Mouse (Mus musculus) spleen, adult 2 months (tissue): Measurements from ENCODE around the gene Fxyd1. TPM values are rescaled to one million over a fixed set of nuclear protein-coding genes. Genes with fewer than 3 reads are reported as not detected.

Experiments used
- DNase-seq, 2 experiments: peaks; one replicate each; pipeline versions ENCODE4 v3.0.0 to v3.0.0-alpha.2; 2012 to 2021; ENCODE audit warnings: low spot score in 2 of 2, low read depth in 1 of 2
- H3K27ac ChIP-seq: fragments of 200-500 bp; 2 replicates; pipeline ENCODE4 v1.5.1; 2012; ENCODE audit warnings: low read length, inconsistent platforms; ENCODE audit not compliant: insufficient read depth
- H3K27me3 ChIP-seq: fragments of 200-500 bp; 2 replicates; pipeline ENCODE4 v1.6.1; 2012; ENCODE audit warnings: mild to moderate bottlenecking, moderate library complexity, low read length, inconsistent platforms; ENCODE audit not compliant: control insufficient read depth, insufficient read depth
- H3K36me3 ChIP-seq: fragments of 200-500 bp; 2 replicates; pipeline ENCODE4 v1.6.1; 2012; ENCODE audit warnings: mild to moderate bottlenecking, low read length, inconsistent platforms; ENCODE audit not compliant: control insufficient read depth, insufficient read depth
- H3K4me1 ChIP-seq: fragments of 200-500 bp; 2 replicates; pipeline ENCODE4 v1.6.1; 2011; ENCODE audit warnings: inconsistent platforms; ENCODE audit not compliant: control insufficient read depth, insufficient read depth, insufficient read length
- H3K4me3 ChIP-seq: fragments of 200-500 bp; 2 replicates; pipeline ENCODE4 v1.5.1; 2011; ENCODE audit warnings: mild to moderate bottlenecking, inconsistent platforms; ENCODE audit not compliant: insufficient read depth, insufficient read length; ENCODE audit errors: extremely low read depth
- CTCF ChIP-seq: fragments of 200-500 bp; IDR thresholded peaks from 2 replicates; pipeline ENCODE4 v1.5.1; 2011; ENCODE audit warnings: mild to moderate bottlenecking, inconsistent platforms; ENCODE audit not compliant: insufficient read depth, insufficient read length, insufficient replicate concordance; ENCODE audit errors: extremely low read depth
- POLR2A ChIP-seq: fragments of 200-500 bp; IDR thresholded peaks from 2 replicates; pipeline ENCODE4 v1.6.1; 2011; ENCODE audit warnings: low read depth, low read length, inconsistent platforms
- WGBS: fragments of 180-500 bp; shearing (Covaris S2); methylation state at CpG from one replicate; pipeline ENCODE4 v1.1.7; 2018; 5-methylcytosine and 5-hydroxymethylcytosine counted together
- polyA plus RNA-seq: library from polyadenylated mRNA; depleted of rRNA; stranded (reverse); fragments of >200 nt; gene quantifications from 2 replicates; pipeline ENCODE4 v1.2.3, GENCODE M21; 2012; rRNA removed

The Fxyd1 gene
- polyA plus RNA-seq, 1 experiment = 60.6 TPM

GRCm38 (mm10) chr7:31002650-31003049 is 54.3 kb downstream of the Fxyd1 start:
- peak; percentile 60 to 68 for DNase-seq
- TF ChIP-seq CTCF (no peak), POLR2A (no peak; the same call in none of the 2 replicates)
- peak overlapping the region; percentile 93 for H3K27ac ChIP-seq
- H3K4me3 ChIP-seq = no peak overlapping the region
- peaks cover 27% of the 10 kb centered on the region for H3K4me1 ChIP-seq
- no peaks in the 10 kb centered on the region for H3K27me3 ChIP-seq
- 5% methylated on average over 8 of the region's 8 CpGs for WGBS
- no peaks in the 10 kb centered on the region for H3K36me3 ChIP-seq

Other genes starting within 250 kb of the Fxyd1 start
- 19.2 and 38.6 TPM in 2 replicates for gene Ffar2, start 233.4 kb downstream of the Fxyd1 start, polyA plus RNA-seq
- 0.59 and 0.84 TPM in 2 replicates for gene Ffar3, start 201.0 kb downstream of the Fxyd1 start, polyA plus RNA-seq
- gene Ffar1, start 195.6 kb downstream of the Fxyd1 start, polyA plus RNA-seq = 17.0 and 20.1 TPM in 2 replicates
- 269 and 316 TPM in 2 replicates for gene Cd22, start 176.9 kb downstream of the Fxyd1 start, polyA plus RNA-seq
- 3.5 TPM in 2 replicates for gene Mag, start 142.3 kb downstream of the Fxyd1 start, polyA plus RNA-seq
- gene Hamp2, start 132.5 kb downstream of the Fxyd1 start, polyA plus RNA-seq = 15.6 and 18.2 TPM in 2 replicates
- 0.82 TPM in 1 of 2 replicates, not detected in the other for gene Hamp, start 113.2 kb downstream of the Fxyd1 start, polyA plus RNA-seq
- gene Usf2, start 100.4 kb downstream of the Fxyd1 start, polyA plus RNA-seq = 151 and 196 TPM in 2 replicates
- gene Lsr, start 83.7 kb downstream of the Fxyd1 start, polyA plus RNA-seq = 7.5 and 9.4 TPM in 2 replicates
- gene Fam187b, start 83.4 kb downstream of the Fxyd1 start, polyA plus RNA-seq = 0.35 and 0.63 TPM in 2 replicates
- gene Fxyd5, start 14.7 kb downstream of the Fxyd1 start, polyA plus RNA-seq = 168 and 181 TPM in 2 replicates
- gene Fxyd7, start 5.7 kb downstream of the Fxyd1 start, polyA plus RNA-seq = 1.1 and 1.2 TPM in 2 replicates
- gene Lgi4, start 2.1 kb upstream of the Fxyd1 start, polyA plus RNA-seq = 0.92 and 1.0 TPM in 2 replicates
- gene Fxyd3, start 19.5 kb upstream of the Fxyd1 start, polyA plus RNA-seq = 0.94 and 1.8 TPM in 2 replicates
- gene Hpn, start 58.1 kb upstream of the Fxyd1 start, polyA plus RNA-seq = 22.1 and 26.8 TPM in 2 replicates
- 41.6 and 48.4 TPM in 2 replicates for gene Scn1b, start 69.8 kb upstream of the Fxyd1 start, polyA plus RNA-seq
- gene Gramd1a, start 98.7 kb upstream of the Fxyd1 start, polyA plus RNA-seq = 325 and 338 TPM in 2 replicates
- not detected in 2 replicates for gene Scgb2b2, start 233.3 kb upstream of the Fxyd1 start, polyA plus RNA-seq
- not detected in 2 replicates for gene Scgb1b2, start 234.6 kb upstream of the Fxyd1 start, polyA plus RNA-seq